Mouse (Mus musculus): ENCODE data around the gene 4930453N24Rik.

DNA sequence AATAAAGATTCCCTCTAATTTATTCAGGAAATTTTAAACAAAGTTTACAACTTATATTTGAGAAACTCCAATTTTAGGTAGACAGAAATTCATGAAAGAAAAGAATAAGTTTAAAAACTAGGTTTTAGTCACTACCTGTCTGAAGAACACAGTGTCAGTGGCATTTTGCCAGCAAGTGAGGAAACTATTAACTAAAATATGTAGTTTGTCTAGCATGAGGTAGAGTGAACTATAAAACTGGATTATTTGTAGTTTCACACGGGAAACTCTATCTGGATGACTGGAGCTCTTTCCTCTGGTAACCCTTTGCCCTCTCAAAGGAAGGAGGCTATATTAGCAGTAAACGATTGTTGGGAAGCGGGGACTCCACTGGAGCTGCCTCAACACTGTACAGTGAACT is 32.1 kb upstream of the 4930453N24Rik start:
- no peak for TF ChIP-seq CHD2 (IDR thresholded peaks at IDR 0.05; ENCODE audit: low read depth, low read length)
- TF ChIP-seq ZC3H11A (IDR thresholded peaks at IDR 0.05; ENCODE audit: borderline replicate concordance, low read depth, low read length), result no peak
- no peak for TF ChIP-seq ZNF384 (IDR thresholded peaks at IDR 0.05; ENCODE audit: low read depth, low read length)
- TF ChIP-seq MAFK (IDR thresholded peaks at IDR 0.05; ENCODE audit: insufficient read depth, low read depth, low read length), result no peak
- no peak for TF ChIP-seq HCFC1 (IDR thresholded peaks at IDR 0.05; ENCODE audit: borderline replicate concordance, insufficient read depth, low read length)
